Mouse (Mus musculus) CD4-positive naive resting alpha-beta T cell, adult 57 days (primary cell): ENCODE data around the gene Dynlt1c. TPM values are rescaled to one million over a fixed set of nuclear protein-coding genes. Genes with fewer than 3 reads are reported as not detected.

ENCODE experiments used
- total RNA-seq: library from RNA; stranded (reverse); gene quantifications from one replicate; pipeline ENCODE4 v1.2.4, GENCODE M21; 2023

Gene Dynlt1c
- 28.7 TPM for total RNA-seq

DNA sequence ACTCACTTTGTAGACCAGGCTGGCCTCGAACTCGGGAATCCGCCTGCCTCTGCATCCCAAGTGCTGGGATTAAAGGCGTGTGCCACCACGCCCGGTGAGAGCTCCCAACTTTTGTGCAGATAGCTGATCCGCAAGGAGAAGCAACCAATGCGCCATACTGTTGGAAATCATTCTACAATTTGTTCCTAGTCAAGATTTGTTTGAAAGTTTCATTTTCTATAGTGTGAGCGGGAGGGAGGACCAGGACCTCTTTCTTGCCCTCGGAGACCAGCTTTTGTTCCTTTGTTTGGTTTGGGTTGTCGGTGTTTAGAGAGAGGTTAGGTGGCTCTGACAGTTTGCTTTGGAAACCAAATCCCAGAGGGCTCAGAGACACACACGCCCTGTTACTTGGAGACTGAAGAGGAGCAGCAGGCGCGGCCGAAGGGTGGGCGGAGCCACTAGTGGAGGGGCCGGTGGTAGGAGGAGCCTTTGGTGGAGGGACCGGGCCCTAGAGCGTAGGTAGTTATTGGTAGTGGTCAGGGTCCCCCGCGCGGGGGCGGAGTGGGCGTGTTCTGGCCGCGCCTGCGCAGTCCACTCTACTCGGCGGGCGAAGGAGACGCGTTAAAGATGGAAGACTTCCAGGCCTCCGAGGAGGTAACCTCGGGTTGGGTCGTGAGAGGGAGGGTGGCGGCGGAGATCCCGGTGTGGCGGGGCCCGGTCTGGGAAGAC lies at the start of gene Dynlt1c:
Dynlt1c (plus strand) TSS at position 468 of the 708 bp plus-strand sequence.

DNA sequence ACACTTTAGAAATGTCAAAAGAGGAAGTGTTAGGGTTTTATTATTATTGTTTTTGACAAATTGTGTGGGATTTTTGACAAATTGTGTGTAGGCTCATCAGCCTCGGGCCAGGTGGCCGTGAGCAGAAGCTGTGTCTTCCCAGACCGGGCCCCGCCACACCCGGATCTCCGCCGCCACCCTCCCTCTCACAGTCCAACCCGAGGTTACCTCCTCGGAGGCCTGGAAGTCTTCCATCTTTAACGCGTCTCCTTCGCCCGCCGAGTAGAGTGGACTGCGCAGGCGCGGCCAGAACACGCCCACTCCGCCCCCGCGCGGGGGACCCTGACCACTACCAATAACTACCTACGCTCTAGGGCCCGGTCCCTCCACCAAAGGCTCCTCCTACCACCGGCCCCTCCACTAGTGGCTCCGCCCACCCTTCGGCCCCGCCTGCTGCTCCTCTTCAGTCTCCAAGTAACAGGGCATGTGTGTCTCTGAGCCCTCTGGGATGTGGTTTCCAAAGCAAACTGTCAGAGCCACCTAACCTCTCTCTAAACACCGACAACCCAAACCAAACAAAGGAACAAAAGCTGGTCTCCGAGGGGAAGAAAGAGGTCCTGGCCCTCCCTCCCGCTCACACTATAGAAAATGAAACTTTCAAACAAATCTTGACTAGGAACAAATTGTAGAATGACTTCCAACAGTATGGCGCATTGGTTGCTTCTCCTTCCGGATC lies 54.3 kb downstream of the Dynlt1c start, which contains the start of gene Dynlt1f:
Dynlt1f (minus strand) TSS at position 334 of the 715 bp plus-strand sequence.

DNA sequence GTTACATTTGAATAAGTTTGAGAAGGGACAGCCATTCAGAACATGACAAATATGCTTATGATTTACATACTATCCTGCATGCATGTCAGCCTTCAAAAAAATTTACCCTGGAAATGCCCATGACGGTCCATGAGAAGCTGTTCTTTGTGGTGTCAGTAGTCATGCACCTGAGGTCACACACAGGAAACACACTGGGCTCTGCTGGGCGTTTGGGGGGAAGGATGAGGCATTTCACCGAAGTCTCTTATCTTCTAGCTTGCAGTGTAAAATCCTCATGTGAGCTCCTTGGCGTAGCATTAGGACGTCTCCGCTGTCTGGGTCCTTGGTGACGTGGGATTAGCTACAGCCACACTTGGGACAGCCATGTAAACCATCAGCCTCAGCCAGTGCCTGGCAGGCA lies 57.3 kb downstream of the Dynlt1c start, which contains the start of gene Sytl3:
Sytl3 (plus strand) TSS at position 293 of the 400 bp plus-strand sequence.

Other genes with a start within 250 kb of the Dynlt1c start
- 67.5 TPM for gene Dynlt1b, start 171.6 kb upstream of the Dynlt1c start, total RNA-seq
- gene Dynlt1f, start 54.2 kb downstream of the Dynlt1c start, total RNA-seq = 78.6 TPM
- gene Sytl3, start 57.4 kb downstream of the Dynlt1c start, total RNA-seq = 37.0 TPM
- gene Ezr, start 181.1 kb downstream of the Dynlt1c start, total RNA-seq = 329 TPM